Mouse (Mus musculus): ENCODE measurements around the gene Lrpprc. TPM values are rescaled to one million over a fixed set of nuclear protein-coding genes. Genes with fewer than 3 reads are reported as not detected.

The Lrpprc gene
- total RNA-seq, 2 experiments from 2014 or later: 73.2 to 82.1 TPM

DNA sequence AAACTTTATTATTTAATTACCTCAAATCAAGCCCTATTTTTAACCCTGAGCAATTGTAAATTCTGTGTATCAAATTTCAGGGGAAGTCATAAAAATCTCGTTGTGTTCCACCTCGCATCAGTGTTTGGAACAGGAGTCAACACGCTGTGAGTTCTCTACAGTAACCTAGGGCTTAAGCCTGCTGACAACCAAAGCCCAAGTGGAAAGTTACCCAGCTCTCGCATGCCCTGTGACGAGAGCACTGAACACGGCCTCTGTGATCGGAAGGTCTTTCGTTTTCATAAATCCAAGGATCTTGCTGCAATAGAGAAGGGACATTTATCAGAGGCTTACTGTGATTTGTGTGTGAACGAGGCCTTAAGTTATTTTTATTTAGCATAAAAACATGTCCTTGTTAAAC, 18.7 kb downstream of the Lrpprc start:
- peak; percentile 29 to 42 for DNase-seq

DNA sequence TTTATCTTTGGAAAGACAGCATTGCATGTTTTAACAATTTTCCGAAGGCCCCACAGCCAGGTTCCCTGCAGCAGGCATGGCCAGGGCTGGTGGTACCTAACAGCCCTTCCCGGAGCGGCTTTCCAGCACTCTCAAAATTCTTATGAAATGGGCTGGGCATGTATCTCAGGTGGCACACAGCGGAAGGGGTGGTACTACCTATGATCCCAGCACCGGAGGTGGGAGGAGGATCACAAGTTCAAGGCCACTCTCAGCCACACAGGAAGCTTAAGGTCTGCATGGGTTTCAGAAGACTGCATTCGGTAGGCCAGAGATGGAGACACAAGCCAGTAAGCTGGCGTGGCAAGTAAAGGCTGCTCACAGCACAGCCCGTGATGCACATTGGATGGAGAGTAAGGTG, 31.6 kb downstream of the Lrpprc start:
- no peak for DNase-seq

DNA sequence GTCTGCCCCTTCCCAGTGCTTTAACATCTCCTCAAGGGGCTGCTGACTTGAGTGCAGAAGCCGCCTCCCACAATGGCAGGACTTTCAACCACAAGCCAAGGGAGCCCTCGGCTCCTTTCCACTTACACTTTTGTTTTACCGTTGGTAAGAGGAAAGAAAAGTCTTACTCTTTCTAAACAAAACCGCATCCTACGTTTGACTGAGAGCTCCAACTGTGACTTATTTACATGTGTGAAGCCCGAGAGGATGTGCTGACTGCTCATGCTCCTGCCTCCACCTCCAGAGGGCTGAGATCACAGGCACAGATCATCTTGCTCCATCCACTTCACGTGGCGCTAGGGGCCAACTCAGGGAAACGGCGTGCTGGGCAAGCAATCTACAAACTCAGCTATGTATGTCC, 32.2 kb downstream of the Lrpprc start:
- no peak for DNase-seq

- DNase-seq: peak in 1 of 2 experiments; percentile 39
Observed at GRCm38 (mm10) chr17:84756090-84756489, 34.5 kb downstream of the Lrpprc start.

- DNase-seq: no peak
Observed at GRCm38 (mm10) chr17:84753489-84753888, 37.1 kb downstream of the Lrpprc start.

DNA sequence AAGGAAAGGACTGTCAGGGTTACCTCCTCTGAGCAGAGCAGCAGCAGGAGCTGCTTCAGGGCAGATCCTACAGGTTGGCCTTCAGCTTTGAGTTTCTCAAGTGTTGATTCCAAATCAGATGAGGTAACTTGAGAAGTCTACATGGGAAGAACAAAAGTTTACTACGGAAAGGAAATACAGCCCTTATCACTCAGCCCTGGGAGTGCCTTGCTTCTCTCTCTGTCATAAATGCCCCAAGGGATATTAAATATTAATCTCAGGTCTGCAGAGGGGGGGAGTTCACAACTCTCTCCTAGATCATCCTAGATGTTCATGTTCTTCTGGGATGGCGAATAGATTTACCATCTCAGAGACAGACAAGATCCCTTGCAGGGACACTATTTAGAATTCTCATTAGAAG, 38.3 kb downstream of the Lrpprc start:
- DNase-seq: no peak

DNA sequence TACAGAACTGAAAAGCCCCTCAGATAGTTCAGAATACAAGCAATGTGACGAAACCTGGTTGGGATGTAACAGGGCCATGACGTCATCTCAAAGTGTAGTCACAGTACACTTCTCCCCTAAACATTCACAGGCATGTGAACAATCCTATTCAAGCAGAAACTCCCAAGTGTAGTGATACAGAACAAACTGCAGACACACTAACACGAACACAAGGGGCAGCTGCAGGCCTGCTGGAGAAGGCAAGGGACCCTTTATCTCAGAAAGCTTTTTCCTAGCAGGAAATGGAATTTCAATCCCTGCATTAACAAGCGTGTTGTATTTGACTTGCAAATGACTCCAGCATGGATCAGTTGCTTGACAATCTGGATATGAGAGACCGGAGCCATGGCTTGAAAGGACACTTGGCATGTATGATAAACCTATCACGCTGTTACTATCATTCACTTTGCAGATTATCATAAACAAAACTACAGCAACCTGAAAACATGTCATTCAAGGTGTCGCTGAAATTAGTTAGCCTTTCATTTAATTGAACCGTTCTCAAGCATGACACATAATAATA, 38.9 kb downstream of the Lrpprc start:
- DNase-seq: no peak

GRCm38 (mm10) chr17:84750130-84750529, 40.5 kb downstream of the Lrpprc start:
- no peak for DNase-seq

DNA sequence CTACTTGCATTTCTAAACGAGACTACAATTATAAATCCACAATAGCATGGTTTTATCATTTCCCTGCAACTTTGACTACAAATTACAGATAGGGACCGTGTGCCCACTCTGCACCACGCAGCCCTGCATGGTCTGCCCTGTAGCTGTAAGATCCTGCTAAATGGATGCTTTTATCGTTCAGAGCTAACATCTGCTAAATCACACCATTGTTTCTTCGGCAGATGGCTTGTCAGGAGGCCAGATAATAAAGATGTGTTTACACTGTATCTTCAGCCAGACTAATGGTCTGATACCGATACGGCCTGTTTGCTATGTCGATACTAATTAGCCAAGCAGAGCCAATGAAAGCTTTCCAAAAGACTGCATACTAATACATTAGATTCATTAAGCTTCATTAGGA, 41.3 kb downstream of the Lrpprc start:
- no peak for DNase-seq

DNA sequence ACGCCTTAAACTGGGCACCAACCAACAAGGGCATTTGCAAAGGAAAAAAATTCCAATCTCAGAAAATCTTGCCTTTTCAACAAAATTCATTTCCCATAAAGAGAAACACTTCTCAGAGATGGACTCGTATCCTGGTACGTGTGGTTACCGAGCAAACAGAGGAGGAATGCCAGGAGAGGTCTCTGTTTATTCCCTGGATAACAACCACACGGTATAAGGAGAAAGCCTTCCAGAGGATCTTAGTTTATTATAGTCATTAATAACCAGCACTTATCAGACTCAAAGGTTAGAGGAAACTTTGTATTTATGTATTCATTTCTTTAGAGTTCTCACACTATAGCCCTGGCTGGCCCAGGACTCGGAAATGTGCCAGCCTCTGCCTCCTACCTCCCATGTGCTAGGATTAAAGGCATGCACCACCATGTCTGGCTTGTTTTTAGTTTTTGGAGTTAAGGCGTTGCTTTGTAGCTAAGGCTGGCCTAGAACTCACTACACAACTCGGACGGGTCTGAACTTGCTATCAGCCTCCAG, 42.4 kb downstream of the Lrpprc start:
- DNase-seq: no peak

DNA sequence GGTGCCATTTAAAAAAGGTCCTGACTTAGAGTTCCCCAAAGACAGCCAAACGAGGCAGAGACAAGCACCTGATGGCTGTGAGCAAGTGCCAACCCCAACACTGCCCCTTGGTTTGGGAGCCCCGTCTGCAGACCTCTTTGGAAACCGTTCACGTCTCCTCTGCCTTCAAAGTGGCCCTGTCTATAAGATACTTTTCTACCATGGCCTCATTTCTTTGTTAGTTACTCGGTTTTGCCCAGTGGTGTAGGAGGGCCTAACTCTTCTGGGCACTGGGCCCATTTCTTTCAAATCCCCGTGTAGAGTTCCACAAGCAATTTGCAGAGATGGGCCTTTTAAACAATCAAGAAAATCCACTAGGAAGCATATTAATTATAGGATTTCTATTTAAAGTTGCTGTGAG, 43.4 kb downstream of the Lrpprc start:
- DNase-seq: no peak

DNA sequence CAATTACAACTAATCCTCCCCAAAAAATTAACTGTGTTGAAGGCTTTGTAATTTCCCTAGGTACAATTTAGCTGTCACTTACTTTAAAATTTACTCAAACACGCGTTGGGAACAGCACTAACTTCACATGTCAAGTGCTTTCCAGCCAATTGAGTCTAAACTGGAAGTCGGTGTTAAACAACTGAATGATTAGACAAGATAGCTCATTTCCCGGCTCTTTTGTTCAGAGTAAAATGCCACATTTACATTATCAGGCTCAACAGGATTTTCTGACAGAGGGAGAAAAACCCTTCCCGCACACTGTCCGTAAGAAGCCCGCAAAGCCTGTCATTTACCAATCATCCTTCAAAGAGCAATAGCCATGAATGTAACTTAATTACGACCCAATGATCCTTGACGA, 45.6 kb downstream of the Lrpprc start:
- DNase-seq: no peak

GRCm38 (mm10) chr17:84744256-84744655, 46.3 kb downstream of the Lrpprc start:
- DNase-seq: no peak

GRCm38 (mm10) chr17:84738073-84738797, 52.4 kb downstream of the Lrpprc start:
- DNase-seq: no peak

GRCm38 (mm10) chr17:84736719-84737118, 53.9 kb downstream of the Lrpprc start:
- DNase-seq: no peak

DNA sequence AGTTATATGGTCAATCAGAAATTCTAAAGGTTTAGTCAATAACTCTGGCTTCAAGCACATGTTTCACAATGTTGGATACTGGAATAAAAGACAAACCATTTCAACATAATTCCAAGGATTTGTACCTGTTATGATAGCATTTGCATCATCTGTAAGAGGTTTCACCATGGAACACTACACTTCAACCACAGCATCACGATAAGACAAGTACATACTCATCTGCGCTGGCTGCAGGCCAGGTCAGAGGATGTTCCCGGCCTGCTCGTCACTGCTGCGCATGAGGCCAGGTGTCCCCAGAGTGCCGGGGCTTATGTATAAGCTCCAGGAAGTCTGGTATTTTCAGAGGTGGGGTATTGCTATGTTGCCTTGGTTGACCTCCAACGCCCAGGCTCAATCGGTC, 58.0 kb downstream of the Lrpprc start:
- peak in 1 of 2 experiments; percentile 27 for DNase-seq

DNA sequence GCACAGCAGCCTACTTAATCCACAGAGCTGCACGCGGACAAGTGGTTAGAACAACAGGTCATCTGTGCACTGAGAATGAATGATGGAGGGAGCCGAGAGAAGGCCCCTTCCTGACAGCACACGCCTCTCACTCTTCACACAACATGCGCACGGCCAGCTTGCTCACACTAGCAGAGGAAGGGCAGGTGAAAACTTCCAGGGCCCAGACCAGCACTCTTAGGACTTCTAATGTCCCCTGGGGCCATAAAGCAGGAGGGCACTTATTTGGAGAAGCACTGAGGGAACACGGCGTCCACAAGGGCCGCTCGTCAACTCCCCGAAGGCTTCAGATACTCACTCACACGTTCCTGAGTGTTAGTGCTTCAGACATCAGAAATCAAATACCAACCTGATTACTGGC, 59.2 kb downstream of the Lrpprc start:
- no peak for DNase-seq

DNA sequence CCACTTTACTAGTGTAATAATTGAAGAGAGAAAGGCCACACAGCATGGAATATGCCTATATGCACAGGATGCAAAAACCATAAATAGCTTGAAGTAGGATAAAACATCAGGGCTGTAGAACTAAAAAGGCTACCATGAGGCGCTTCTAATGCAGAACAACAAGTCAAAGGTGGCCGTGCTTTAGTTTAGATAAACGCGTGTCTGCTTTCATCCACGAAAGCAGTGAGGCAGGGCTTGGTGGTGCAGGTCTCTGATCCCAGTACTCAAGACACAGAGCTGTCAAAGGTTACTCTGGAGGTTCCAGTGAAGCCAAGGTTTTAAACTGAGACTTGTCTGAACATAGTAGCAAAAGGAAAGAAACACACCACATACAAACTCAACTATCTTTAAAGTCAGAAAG, 61.4 kb downstream of the Lrpprc start:
- DNase-seq: no peak

DNA sequence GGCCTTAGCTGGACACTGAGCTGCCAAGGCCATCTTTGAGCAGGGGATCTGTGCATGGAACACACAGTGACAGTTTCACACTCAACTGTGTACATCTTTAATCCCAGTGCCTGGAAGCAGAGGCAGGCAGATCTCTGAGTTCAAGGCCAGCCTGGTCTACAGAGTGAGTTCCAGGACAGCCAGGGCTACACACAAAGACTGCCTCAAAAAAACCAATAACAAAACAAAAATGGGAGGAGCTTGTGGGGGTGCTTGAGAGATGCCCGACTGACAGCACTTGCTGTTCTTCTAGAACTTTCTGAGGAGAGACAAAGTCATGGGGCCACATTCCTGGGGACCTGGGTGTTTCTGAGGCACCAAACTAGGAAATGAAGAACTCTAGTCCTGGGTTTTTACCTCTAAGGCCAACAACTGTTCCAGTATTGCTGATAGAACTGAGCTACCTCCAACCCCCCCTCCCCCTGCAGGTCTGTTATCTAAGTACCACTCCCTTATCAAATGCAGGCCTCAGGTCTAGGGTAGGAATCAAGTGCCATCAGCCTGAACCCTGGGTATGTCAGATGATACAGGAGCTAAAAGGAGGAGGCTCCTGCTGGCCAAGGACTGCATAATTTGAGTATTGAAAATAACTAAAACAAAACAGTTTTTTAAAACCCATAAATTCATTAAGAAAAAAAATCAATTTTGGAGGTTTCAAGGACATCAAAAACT, 62.2 kb downstream of the Lrpprc start:
- DNase-seq: no peak

- no peak for DNase-seq
Observed at GRCm38 (mm10) chr17:84725163-84725562, 65.4 kb downstream of the Lrpprc start.

DNA sequence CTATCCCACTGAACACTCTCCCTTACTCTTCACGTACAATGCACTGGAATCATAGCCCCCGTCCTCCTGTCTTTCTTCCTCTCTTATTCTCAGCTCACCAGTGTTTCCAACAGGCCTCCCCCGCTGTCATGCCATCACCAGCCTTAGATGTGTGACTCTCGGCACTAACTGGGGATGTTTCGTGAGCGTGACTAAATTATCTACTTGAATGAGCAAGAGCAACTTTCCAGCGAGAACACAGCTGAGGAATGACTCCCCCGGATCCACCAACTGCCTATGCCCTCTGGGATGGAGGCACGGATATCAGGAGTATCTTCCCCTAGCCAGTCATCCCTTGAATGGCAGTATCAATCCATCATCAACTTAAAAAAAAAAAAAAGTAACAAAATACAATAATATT, 66.6 kb downstream of the Lrpprc start:
- DNase-seq: no peak

DNA sequence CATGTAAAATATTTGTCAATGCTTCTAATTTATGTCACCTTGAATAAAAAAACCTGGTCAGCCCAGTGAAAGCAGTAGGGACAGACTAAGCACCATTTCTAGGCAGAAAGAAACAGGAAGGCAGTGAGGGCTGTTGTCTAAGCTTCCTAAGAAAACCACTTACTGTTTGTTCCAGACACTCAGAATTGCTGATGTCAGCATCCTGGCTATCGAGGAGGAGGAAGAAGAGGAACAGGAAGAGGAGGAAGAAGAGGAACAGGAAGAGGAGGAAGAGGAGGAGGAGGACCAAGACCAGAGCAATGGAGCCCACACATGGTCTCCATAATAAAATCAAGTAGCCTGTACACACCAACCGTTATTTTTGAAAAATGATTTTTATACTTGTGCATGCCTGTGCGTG, 71.5 kb downstream of the Lrpprc start:
- DNase-seq: no peak

DNA sequence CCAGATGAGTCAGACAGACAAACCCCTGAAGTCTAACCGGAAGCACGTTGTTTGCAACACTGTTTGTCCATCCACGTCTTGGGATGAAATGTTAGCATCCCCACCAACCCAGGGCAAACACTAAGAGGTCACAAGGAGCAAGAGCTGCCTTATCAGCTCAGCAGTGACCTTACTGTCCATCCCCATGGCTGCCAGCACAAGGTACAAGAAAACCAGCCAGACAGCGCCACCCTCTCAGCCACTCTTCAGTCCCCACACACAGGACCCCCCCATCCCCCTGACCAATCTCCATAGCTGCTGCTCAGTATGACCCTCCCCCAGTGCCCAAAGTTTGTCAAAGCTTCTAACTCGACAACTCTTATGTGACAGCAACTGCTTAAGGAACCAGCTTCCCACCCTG, 73.2 kb downstream of the Lrpprc start:
- DNase-seq: no peak
